Mouse (Mus musculus) Patski (cell line): ENCODE data around the gene Il20. TPM values are rescaled to one million over a fixed set of nuclear protein-coding genes. Genes with fewer than 3 reads are reported as not detected.

Source experiments
- ATAC-seq: fragments of 100-300 bp; one replicate; pipeline ENCODE4 v1.8.0; 2021
- CTCF ChIA-PET: fragments of 350-600 bp; sonication (Branson Sonifier 250); formaldehyde crosslinking; loops from one replicate; lab custom pipeline; 2022; ENCODE audit warnings: inconsistent platforms; lab: Charles Lee
- POLR2A ChIA-PET: fragments of 350-600 bp; sonication (Branson Sonifier 250); formaldehyde crosslinking; loops from one replicate; lab custom pipeline; 2022; ENCODE audit warnings: antibody characterized with exemption, inconsistent platforms; lab: Charles Lee
- DNase-seq: peaks from one replicate; pipeline ENCODE4 v3.0.0-alpha.2; 2011; ENCODE audit warnings: low read depth, low spot score
- H3K27me3 ChIP-seq: fragments of 371-371 bp; one replicate; pipeline ENCODE4 v1.5.1; 2021
- CTCF ChIP-seq: fragments of 100-300 bp; IDR thresholded peaks from one replicate; pipeline ENCODE4 v1.5.1; 2021
- in situ Hi-C: fragments of 300-500 bp; cut with MboI; formaldehyde crosslinking; loops from 3 replicates; pipeline ENCODE4 v1.11.1; 2018; ENCODE audit warnings: low pct_unique_long_range_greater_than_20kb, mixed read lengths
- polyA plus RNA-seq: library from polyadenylated mRNA; unstranded; gene quantifications from one replicate; pipeline ENCODE4 v1.2.3, GENCODE M21; 2021

Gene Il20
- polyA plus RNA-seq, 1 experiment from 2014 or later = not detected

- ChIA-PET CTCF (interaction anchor here (0.7 to 2.1 kb wide), 7 partner anchors 9 to 178 kb away, joined by 3 to 14 read pairs (median 3); no protein-coding TSS in a partner anchor), POLR2A (no interaction called here)
- peak; percentile 81 for TF ChIP-seq CTCF
- no peaks in the 10 kb centered on the region for H3K27me3 ChIP-seq
- in situ Hi-C loops = loop anchor here (5.0 kb wide), 1 partner anchor 182 kb away; no protein-coding TSS in a partner anchor
- peak; percentile 29 for ATAC-seq
- no peak for DNase-seq
These were observed 36.1 kb downstream of the Il20 start for GRCm38 (mm10) chr1:130875139-130875538.

- in situ Hi-C loops = no loop called here
- ATAC-seq = no peak
- no peaks in the 10 kb centered on the region for H3K27me3 ChIP-seq
- ChIA-PET CTCF (interaction anchor here (3.3 kb wide), 1 partner anchor 106 kb away, joined by 11 read pairs; no protein-coding TSS in a partner anchor), POLR2A (interaction anchor here (0.6 kb wide), 1 partner anchor 132 kb away, joined by 4 read pairs; no protein-coding TSS in a partner anchor)
- no peak for TF ChIP-seq CTCF
- DNase-seq = no peak
These were observed 38.3 kb downstream of the Il20 start for GRCm38 (mm10) chr1:130872912-130873311.

- H3K27me3 ChIP-seq = no peaks in the 10 kb centered on the region
- POLR2A ChIA-PET = no interaction called here
- in situ Hi-C loops = no loop called here
- ATAC-seq = no peak
- no peak for TF ChIP-seq CTCF
- no peak for DNase-seq
- CTCF ChIA-PET = interaction anchor here (1.2 kb wide), 1 partner anchor 187 kb away, joined by 3 read pairs; no protein-coding TSS in a partner anchor
These were observed 45.6 kb downstream of the Il20 start, which contains the start of gene Fcmr for GRCm38 (mm10) chr1:130865541-130866221. TSS of gene Fcmr (plus strand) at chr1:130865669.

- ChIA-PET CTCF (no interaction called here), POLR2A (no interaction called here)
- DNase-seq (no peak), ATAC-seq (no peak)
- in situ Hi-C loops = no loop called here
- no peak for TF ChIP-seq CTCF
- no peaks in the 10 kb centered on the region for H3K27me3 ChIP-seq
These were observed 46.5 kb downstream of the Il20 start for GRCm38 (mm10) chr1:130864741-130865140.

GRCm38 (mm10) chr1:130864238-130864637, 47.0 kb downstream of the Il20 start:
- no peak for ATAC-seq

DNA sequence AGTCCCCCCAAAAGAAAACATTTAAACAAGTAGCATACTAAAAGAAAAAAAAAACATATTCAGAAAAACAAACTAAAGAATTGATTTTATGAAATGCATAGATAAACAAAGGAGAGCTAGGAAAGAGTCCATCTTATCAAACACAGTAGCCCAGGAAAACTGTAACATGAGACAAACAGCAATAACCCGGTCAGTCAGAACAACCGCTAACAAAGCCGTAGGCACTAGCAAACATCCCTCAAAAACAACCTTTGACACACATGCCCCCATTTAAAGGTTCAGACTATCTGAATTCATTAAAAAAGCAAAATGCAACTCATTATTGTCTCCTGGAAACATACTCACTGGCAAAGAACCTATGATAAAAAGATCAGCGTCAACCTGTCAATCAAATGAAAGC, 53.8 kb downstream of the Il20 start:
- ChIA-PET POLR2A (no interaction called here), CTCF (no interaction called here)
- no peak for TF ChIP-seq CTCF

More at GRCm38 (mm10) chr1:130864238-130864637, 47.0 kb downstream of the Il20 start:
- ChIA-PET POLR2A (no interaction called here), CTCF (no interaction called here)
- H3K27me3 ChIP-seq = no peaks in the 10 kb centered on the region
- no peak for DNase-seq
- TF ChIP-seq CTCF = no peak
- in situ Hi-C loops = no loop called here

More for the DNA sequence above, 53.8 kb downstream of the Il20 start:
- in situ Hi-C loops = no loop called here
- no peak for ATAC-seq
- H3K27me3 ChIP-seq = peaks cover 13% of the 10 kb centered on the region
- DNase-seq = no peak

Other genes starting within 250 kb of the Il20 start
- 2.7 TPM for gene C4bp, start 249.8 kb downstream of the Il20 start, polyA plus RNA-seq
- gene Gm29427, start 195.7 kb downstream of the Il20 start, polyA plus RNA-seq = 0.04 TPM
- 3.4 TPM for gene Yod1, start 194.1 kb downstream of the Il20 start, polyA plus RNA-seq
- 26.0 TPM for gene Pfkfb2, start 182.2 kb downstream of the Il20 start, polyA plus RNA-seq
- gene AA986860, start 179.5 kb downstream of the Il20 start, polyA plus RNA-seq = 11.1 TPM
- gene Fcamr, start 110.5 kb downstream of the Il20 start, polyA plus RNA-seq = 0.31 TPM
- not detected for gene Pigr, start 84.8 kb downstream of the Il20 start, polyA plus RNA-seq
- gene Fcmr, start 45.8 kb downstream of the Il20 start, polyA plus RNA-seq = not detected
- gene Il24, start 24.0 kb downstream of the Il20 start, polyA plus RNA-seq = 0.12 TPM
- 0.17 TPM for gene Il19, start 28.7 kb upstream of the Il20 start, polyA plus RNA-seq
- gene Il10, start 108.4 kb upstream of the Il20 start, polyA plus RNA-seq = 0.04 TPM
- gene Mapkapk2, start 186.4 kb upstream of the Il20 start, polyA plus RNA-seq = 129 TPM
- gene Dyrk3, start 226.9 kb upstream of the Il20 start, polyA plus RNA-seq = 11.7 TPM
- gene Eif2d, start 241.7 kb upstream of the Il20 start, polyA plus RNA-seq = 53.8 TPM